Mouse (Mus musculus) E14TG2a.4 (cell line): ENCODE measurements around the gene Mms19.

ENCODE experiments used
- CTCF ChIP-seq: conservative IDR thresholded peaks from 2 replicates; pipeline ENCODE4 v1.5.1; 2014; ENCODE audit warnings: low read length
- NANOG ChIP-seq: IDR thresholded peaks from 2 replicates; pipeline ENCODE4 v1.6.1; 2014; ENCODE audit warnings: borderline replicate concordance, low read length, mixed read lengths
- POU5F1 ChIP-seq: IDR thresholded peaks from 2 replicates; pipeline ENCODE4 v1.6.1; 2014; ENCODE audit warnings: low read length, borderline replicate concordance

- no peak for TF ChIP-seq CTCF
- no peak for TF ChIP-seq NANOG
- no peak for TF ChIP-seq POU5F1
These were observed 18.0 kb upstream of the Mms19 start for GRCm38 (mm10) chr19:41998770-41999548.
